Mouse (Mus musculus): ENCODE measurements around the gene Derl2.

The Derl2 gene

DNA sequence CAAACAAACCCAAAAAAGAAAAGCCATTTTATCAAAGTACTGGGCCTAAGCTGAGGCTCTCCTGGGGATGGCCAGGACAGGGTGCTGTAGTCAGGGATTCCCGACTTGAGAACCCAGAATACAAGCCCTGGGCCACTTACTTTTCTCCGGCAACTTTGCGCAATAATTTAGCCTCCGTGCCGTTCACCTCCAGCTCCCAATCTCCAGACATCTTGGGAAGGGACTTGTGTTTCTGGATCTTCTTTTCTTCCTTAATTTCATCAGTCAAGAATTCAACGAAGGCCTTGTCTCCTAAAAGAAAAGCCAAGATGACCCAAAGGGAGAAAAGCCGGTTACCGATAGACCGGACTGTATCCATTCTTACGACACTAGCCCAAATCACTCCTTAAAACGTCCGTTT, 37.6 kb downstream of the Derl2 start:
- in situ Hi-C loops (cut with MboI): no loop called here

DNA sequence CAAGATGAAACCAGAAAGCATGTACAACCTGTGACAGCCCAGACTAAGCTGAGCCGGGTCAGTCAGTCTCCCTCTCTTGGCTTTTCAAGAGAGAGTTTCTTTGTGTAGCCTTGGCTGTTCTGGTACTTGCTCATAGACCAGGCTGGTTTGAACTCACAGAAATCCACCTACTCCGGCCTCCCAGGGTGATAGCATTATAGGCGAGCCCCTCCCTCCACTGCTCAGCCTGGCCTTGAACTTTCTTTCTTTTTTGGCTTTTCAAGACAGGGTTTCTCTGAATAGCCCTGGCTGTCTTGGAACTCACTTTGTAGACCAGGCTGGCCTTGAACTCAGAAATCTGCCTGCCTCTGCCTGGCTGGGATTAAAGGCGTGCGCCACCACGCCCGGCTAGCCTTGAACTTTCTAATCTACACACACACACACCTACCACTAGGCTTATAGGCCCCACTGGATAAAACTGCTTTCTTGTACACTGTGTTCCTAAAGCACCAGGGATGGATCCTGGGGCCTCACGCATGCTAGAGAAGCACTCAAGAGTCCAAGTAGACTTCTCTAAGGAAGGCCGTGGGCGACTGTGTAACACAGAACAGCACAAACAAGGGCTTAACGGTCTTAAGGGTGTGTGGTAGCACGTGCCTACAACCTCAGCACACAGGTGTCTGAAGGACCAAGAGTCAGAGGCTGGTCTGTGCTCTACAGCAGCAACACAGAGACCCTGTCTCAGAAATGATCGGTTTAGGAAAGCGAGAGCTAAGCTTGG, 38.7 kb downstream of the Derl2 start:
- in situ Hi-C loops (cut with MboI): no loop called here

DNA sequence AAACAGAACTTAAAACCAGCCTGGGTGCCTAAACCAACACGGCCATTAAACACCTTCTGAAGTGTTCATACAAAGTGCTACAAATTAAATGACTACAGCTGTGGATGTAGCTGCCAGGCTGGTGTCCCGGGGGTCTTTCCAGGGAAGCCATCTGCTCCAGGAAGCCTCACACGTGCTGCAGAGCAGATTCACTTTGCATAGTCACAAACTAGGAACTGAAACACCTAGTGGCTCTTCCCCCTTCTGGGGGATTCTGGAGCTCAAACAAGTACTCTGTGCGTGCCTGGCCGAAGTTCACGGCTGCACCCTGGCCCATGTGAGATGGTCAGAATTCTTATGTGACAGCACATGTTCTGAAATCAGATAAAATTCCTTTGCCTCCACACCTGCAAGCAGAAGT, 39.4 kb downstream of the Derl2 start:
- in situ Hi-C loops (cut with MboI): no loop called here

DNA sequence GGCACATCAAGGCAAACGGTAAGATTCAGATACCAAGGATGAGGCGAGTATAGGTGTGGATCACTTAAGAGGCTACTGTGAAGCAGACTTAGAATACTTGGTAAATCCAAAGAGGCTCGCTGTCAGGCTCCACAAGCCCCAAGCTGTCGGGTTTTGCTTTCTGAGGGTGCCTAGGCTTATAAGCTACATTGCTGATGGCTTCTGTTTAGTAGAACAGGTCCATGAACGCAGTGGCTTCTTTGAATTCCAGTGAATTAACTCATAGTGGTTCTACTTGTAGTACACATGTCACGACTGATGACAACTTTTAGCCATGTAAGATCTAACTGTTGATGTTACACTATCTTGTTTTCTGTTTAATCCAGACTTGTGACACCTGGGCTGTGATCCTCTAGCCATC, 42.3 kb downstream of the Derl2 start:
- in situ Hi-C loops (cut with MboI): no loop called here

DNA sequence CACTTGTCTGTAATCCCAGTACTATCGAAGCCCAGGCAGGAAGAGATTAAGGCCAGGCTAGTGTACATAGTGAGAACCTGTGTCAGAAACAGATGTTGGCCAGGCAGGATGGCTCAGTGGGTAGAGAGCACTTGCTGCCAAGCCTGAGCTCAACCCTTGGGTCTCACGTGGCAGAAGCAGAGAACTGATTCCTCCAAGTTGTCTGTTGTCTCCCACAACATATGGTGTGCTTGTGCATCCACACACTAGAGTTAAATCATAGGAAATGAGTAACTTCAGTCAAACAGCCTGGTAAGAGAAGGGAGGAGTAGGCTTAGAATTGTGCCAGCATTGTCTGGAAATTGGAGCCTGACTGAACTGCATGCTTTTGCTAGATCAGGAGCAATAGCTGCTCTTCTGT, 44.4 kb downstream of the Derl2 start:
- in situ Hi-C loops (cut with MboI): no loop called here

DNA sequence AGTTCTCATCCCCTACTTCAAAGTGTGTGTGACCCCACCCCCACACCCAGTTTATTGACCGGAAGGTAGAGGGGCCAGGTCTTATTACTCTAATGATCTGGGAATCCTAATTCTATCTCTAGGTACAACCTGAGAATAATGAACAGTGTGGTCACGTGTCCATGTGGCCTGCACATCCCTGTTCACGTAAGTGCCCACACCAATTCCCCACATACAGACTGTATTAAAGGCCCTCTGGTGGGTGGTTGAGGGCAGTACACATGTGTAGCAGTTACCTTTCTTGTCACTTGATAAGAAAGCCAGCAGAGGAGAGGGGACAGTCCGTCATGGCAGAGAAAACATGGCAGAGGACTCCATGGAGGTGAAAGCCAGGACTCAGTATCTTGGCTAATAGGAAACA, 45.7 kb downstream of the Derl2 start:
- in situ Hi-C loops (cut with MboI): no loop called here

DNA sequence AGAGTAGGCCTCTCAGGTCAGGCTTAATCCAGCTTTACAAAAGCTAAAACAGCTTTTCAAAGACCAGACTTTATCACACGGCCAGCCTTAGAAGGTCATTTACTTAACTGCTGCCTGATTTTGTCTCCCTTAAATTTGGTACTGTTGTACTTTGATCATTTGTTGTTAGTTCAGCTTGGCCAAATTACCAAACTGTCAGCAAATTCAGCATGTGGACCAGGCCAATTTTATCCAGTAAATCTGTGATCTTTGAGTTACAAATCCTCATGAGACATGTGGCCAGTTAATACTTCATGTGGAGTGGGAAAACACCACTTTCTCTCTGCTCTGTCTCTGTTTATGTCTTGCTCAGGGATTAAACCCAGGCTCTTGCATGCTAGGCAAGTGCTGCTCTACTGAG, 47.1 kb downstream of the Derl2 start:
- in situ Hi-C loops (cut with MboI): no loop called here

DNA sequence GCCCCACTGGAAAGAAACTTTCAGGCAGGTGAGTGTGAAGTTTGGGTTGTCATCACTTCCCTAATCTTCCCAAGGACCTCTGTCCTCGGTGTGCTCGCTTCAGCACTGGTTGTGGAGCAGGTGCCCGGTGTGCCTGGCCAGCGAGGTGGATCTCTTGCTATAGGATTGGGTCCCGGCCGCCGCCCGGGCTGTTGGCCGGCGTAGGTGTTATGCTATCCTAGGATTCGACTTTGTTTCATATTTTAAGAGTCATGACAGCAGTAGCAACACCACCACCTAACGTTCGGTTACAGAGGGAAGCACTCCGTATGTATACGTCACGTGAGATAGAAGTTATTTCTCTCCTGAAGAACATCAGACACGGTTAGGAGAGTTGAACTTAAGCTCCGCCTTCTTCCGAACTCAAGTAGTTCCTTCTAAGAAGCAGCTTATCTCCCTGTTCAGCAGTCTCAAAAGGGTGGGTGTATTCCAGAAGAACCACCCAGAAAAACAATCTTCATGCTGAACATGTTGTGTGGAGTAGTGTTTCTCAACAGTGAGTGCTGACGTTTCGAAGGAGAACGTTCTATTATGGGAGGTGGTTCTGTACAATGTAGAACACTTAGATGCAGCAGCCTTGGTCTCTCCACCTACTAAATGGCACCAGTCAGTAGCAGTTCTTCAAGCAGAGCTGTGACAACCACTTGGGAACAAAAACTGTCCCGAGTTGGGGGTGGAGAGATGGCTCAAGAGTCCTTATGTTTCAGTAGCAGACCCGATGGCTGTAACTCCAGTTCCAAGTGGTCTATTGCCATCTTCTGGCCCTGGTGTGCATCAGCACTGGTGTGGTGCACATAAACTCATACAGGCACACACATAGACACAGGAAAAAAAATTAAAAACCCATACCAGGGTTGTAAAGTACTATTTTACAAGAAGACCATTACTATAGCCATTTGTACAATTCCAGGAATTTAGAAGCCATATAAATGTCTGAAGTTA, 48.8 kb downstream of the Derl2 start:
- in situ Hi-C loops (cut with MboI): no loop called here

DNA sequence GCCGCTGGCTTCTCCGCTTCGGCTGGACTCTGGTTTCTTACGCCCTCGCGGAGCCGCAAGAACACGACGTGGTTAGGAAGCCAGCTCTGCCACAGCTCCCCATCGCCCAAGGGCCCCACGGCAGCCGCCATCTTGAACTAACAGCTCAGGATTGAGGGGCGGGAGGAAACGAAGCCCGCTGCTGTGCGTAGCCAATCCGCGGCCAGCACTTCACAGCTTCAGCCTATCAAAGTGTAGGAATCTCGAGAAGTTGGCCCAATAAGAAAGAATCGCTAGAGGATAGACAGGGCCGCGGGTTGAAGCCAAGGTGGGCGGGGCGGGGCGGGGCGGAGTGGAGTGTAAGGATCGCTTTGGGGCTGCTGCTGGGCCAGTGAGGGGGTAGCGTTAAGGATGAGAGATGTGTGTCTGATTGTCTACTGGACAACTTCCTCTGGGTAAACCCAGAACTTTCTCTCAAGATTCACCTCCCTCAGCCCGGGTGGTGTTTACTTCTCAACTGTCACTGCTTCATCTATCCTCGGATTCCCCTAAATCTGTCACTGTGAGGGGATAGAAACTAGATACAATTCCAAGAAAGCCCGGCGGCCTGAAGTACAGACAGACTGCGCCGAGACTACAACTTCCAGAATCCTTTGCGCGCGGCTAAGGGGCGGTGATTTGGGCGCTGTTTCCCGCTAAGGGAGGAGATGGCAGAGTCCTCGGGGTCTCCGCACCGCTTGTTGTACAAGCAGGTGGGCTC, 49.7 kb downstream of the Derl2 start, which contains the start of the genes Nup88 and Rpain:
Gene Nup88, minus strand, starts transcription at position 153 of the 739 bp plus-strand sequence.
Gene Rpain, plus strand, starts transcription at position 393 of the 739 bp plus-strand sequence.
- in situ Hi-C loops (cut with MboI): no loop called here

DNA sequence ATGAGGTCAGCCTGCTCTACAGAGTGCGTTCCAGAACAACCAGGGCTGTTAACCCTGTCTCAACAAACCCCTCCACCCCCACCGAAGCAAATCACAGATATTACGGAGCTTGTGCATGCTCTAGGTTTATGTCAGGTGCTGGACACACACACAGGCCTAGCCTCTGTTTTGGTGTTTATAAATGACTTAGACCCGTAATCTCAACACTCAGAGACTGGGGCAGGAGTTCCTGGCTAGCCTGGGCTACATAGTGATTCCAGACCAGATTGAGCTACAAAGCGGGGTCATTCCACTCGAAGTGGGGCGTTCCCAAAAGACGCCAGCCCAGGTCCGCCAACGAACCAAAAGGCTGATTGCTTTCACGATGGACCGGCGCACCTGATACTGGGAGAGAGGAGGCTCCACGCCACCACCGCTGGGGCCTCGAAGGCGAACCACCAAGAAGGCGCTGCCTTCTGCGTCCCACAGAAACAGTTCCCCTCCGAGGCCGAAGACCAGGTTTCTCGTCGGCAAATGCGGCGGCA, 50.3 kb downstream of the Derl2 start:
- in situ Hi-C loops (cut with MboI): no loop called here

DNA sequence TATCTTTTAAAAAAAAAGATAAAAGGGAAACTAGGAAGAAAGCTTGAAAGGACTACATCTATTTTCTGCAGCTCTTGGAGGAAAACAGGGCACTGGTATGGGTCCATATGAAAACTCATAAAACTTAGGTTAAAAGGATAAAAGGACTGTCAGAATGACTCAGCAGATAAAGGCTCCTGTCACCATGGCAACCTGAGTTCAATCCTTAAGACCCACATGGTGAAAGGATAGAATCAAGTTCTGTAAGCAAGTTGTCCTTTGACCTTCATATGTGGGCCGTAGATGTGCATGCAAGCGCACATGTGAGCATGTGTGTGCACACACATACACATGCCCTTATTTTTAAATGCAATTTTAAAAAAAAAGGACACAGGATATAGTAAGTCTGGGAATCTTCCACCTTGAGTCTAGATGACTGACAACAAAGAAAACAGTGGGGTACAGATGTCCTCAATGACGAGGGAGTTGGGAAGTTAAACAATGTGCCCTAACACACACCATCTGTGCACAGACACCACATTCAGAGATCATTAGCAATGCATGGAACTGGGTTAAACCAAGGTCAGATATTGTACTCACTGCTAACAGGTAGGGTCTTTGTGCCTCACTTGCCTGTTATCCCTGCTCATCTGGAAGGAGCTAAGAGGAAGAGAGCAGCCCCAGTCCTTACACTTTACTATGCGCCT, 55.3 kb downstream of the Derl2 start:
- in situ Hi-C loops (cut with MboI): no loop called here

DNA sequence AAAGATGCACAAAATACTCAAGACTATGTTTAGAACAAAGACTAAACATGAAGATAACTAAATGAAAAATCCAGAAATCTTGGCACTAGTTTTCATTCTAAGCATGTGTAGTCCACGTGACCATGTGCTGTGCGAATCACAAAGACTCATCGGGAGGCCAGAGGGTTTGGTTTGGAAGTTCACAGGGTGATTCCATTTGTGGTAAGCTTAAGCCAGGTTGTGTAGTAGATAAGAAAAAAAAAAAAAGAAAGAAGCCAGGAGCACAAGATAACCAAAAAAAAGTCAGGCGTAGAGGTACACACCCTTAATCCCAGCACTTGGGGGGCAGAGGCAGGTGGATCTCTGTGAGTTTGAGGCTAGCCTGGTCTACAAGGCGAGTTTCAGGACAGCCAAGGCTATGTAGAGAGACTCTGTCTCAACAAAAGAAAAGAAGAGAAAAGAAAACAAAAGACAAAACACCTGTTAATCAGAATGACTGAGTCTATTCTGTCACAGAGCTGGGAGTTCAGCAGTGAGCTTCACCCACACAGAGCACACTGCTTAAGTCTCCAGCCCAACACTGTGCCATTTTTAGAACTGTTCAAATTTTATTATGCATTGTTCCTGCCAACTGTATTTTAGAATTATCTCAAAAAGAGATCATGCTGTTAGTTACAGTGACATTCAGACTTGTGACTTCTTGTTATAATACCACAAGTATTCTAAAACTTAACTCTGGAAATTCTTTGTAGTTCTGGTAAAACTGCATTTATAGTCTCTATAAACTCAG, 58.7 kb downstream of the Derl2 start:
- in situ Hi-C loops (cut with MboI): no loop called here
